10 mouse cellular contexts compared by ENCODE assay signal in the genomic region with DNA sequence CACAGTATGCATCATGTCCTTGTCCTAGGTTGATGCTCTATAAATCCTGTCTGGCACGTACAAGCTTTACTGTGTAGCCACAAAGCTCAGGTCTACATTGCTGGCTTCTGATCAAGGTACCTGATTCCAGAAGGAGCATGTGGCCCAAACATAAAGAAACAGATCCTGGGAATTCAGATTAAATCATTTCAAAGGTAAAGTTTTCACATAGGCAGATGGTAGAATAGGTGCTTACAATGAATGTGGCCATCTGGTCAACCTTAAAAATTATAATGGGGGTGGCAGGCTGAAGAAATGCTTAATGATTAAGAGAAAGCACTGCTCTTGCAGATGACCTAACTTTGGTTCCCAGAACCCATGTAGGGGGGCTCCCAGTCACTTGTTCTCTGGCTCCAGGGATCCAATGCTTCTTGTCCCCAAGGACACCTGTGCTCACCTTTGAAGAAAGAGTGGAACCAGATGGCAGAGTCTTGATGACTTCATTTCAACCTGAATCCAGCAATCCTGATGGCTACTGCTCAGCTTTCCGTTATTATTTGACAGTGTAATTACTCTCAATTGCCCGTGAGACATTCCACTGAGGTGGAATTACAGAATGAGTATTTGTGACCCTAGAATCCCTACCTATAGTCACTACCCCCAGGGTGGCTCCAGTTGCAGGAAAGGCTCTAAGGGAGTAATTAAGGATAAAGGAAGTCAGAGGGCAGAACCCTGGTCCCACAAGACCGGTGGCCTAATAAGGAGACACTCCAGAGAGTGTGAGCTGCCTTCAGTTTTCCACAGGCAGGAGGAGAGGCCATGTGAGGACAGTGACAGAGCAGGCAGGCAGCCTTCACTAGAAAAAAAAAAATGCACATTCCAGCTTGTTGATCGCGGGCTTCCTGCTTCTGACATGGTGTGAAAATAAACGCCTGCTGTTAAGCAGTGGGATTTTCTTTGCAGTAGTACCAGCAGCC.
DNase-seq lines count a peak whose midpoint lies in the region; ATAC-seq lines count a peak whose summit lies in the region.
"Had no signal": no experiment of that assay in that cellular context is flagged by ENCODE, and none has a peak within 500 bp of the region (broad histone marks: within the 10 kb centered on the region; RNA-seq: fewer than 3 reads in every experiment).

No protein-coding gene starts in this region.

- ATAC-seq in cerebellum, adult (ENCODE audit: insufficient number of reproducible peaks, low FRiP score, low TSS enrichment), result peak; percentile 84
- ATAC-seq in heart, embryonic 11.5 days (replicated peaks; ENCODE audit: insufficient number of reproducible peaks, low FRiP score, low TSS enrichment), result peak; percentile 42; the same call in 1 of the 2 replicates

- peaks cover 4% of the 10 kb centered on the region for H3K4me1 ChIP-seq in heart, embryonic 11.5 days (ENCODE audit: control insufficient read depth, insufficient read depth, low read length)
- H3K4me1 ChIP-seq: embryonic facial prominence, embryonic 12.5 days; limb, embryonic 13.5 days had no signal

- no peak overlapping the region for H3K27ac ChIP-seq in heart, embryonic 11.5 days (ENCODE audit: low read depth, low read length)
- H3K27ac ChIP-seq: embryonic facial prominence, embryonic 12.5 days; limb, embryonic 13.5 days had no signal

- no peaks in the 10 kb centered on the region for H3K9me3 ChIP-seq in heart, embryonic 11.5 days (replicated peaks; ENCODE audit: control insufficient read depth, low read length)
- H3K9me3 ChIP-seq: embryonic facial prominence, embryonic 12.5 days; limb, embryonic 13.5 days had no signal

- no peak overlapping the region for H3K4me2 ChIP-seq in heart, embryonic 11.5 days
- H3K4me2 ChIP-seq: embryonic facial prominence, embryonic 12.5 days; limb, embryonic 13.5 days had no signal

- DNase-seq in cerebellum, postnatal 4 days (ENCODE audit: low spot score in 2 of 2), result no peak
- DNase-seq in right cerebral cortex, adult 2 months (ENCODE audit: low spot score in 2 of 2), result peak; percentile 31 to 37
- DNase-seq in right cerebral cortex, postnatal 25 days, result no peak
- peak; percentile 7 for DNase-seq in mesoderm, embryonic 11.5 days (ENCODE audit: low read depth, low spot score)
- DNase-seq in spleen, postnatal 10 days (ENCODE audit: low spot score in 2 of 2), result no peak
- DNase-seq in gastrocnemius, adult 18-20 months (ENCODE audit: low spot score), result no peak

- no peaks in the 10 kb centered on the region for H3K36me3 ChIP-seq in heart, embryonic 11.5 days (ENCODE audit: control insufficient read depth, insufficient read depth, low read length)
- H3K36me3 ChIP-seq: embryonic facial prominence, embryonic 12.5 days; limb, embryonic 13.5 days had no signal

- no peak overlapping the region for H3K9ac ChIP-seq in heart, embryonic 11.5 days (ENCODE audit: low read depth, low read length)
- H3K9ac ChIP-seq: embryonic facial prominence, embryonic 12.5 days; limb, embryonic 13.5 days had no signal

- 38% methylated on average over 7 of the region's 7 CpGs for WGBS in heart, embryonic 11.5 days (ENCODE audit: insufficient replicate concordance)

- no peaks in the 10 kb centered on the region for H3K27me3 ChIP-seq in heart, embryonic 11.5 days (ENCODE audit: control insufficient read depth, insufficient read depth, low read length)
- H3K27me3 ChIP-seq: embryonic facial prominence, embryonic 12.5 days; limb, embryonic 13.5 days had no signal

- H3K4me3 ChIP-seq in heart, embryonic 11.5 days (ENCODE audit: low read depth, low read length), result no peak overlapping the region
- H3K4me3 ChIP-seq: embryonic facial prominence, embryonic 12.5 days; limb, embryonic 13.5 days had no signal

Comparison
In these comparisons a context has a peak if more than half of its experiments do, and no peak if none do; other contexts are left out.
1. DNase-seq: peak in right cerebral cortex, adult 2 months (2 of 2) and mesoderm, embryonic 11.5 days (single experiment); none in cerebellum, postnatal 4 days (0 of 2), right cerebral cortex, postnatal 25 days (single experiment), spleen, postnatal 10 days (0 of 2) and gastrocnemius, adult 18-20 months (single experiment).